Mouse (Mus musculus) spleen, adult 2 months (tissue): ENCODE data around the gene Hpse.

ENCODE experiments used
- CTCF ChIP-seq: fragments of 200-500 bp; IDR thresholded peaks from 2 replicates; pipeline ENCODE4 v1.5.1; 2011; ENCODE audit warnings: mild to moderate bottlenecking, inconsistent platforms; ENCODE audit not compliant: insufficient read depth, insufficient read length, insufficient replicate concordance; ENCODE audit errors: extremely low read depth
- POLR2A ChIP-seq: fragments of 200-500 bp; IDR thresholded peaks from 2 replicates; pipeline ENCODE4 v1.6.1; 2011; ENCODE audit warnings: low read depth, low read length, inconsistent platforms

DNA sequence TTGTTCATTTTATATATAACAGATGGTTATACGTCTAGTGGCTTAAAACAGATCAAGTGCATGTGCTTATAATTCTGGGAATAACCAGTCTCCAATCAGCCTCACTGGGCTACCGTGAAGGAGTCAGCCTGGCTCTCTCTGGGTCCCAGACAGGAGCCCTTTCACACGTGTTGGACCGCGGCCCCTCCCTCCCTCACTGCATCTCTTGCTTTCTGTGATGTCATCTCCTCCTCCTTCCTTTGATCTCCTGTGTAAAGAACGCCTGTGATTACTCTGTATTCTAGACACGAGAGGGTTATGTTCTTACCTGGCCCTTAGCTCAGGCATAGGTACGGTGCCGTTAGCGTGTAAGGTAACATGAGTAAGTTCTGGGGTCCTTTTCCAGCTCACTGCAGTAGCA is 68.0 kb downstream of the Hpse start:
- TF ChIP-seq POLR2A (no peak), CTCF (no peak)
